Mouse (Mus musculus) olfactory bulb, adult 2 months (tissue): ENCODE results near the gene Thsd7b. TPM values are rescaled to one million over a fixed set of nuclear protein-coding genes. Genes with fewer than 3 reads are reported as not detected.
"Not testable (repeated sequence)": the region's sequence is repeated elsewhere in the genome, so short reads cannot be mapped to it uniquely, and the experiment has no call there.

Source experiments
- H3K27ac ChIP-seq: fragments of 200-500 bp; 2 replicates; pipeline ENCODE4 v1.5.1; 2012; ENCODE audit warnings: low read depth, low read length; ENCODE audit not compliant: insufficient read depth
- H3K4me1 ChIP-seq: fragments of 200-500 bp; 2 replicates; pipeline ENCODE4 v1.6.1; 2012; ENCODE audit warnings: low read length; ENCODE audit not compliant: control insufficient read depth, insufficient read depth
- H3K4me3 ChIP-seq: fragments of 200-500 bp; 2 replicates; pipeline ENCODE4 v1.5.1; 2012; ENCODE audit warnings: mild to moderate bottlenecking, low read depth, low read length, moderate library complexity; ENCODE audit not compliant: insufficient read depth
- CTCF ChIP-seq: fragments of 200-500 bp; IDR thresholded peaks from 2 replicates; pipeline ENCODE4 v1.5.1; 2012; ENCODE audit warnings: low read depth, mild to moderate bottlenecking, low read length, moderate library complexity; ENCODE audit not compliant: insufficient read depth
- POLR2A ChIP-seq: fragments of 200-500 bp; IDR thresholded peaks from 2 replicates; pipeline ENCODE4 v1.6.1; 2012; ENCODE audit warnings: mild to moderate bottlenecking, low read depth, low read length, moderate library complexity; ENCODE audit not compliant: insufficient read depth
- WGBS: fragments of 180-500 bp; shearing (Covaris S2); methylation state at CpG from one replicate; pipeline ENCODE4 v1.1.7; 2018; 5-methylcytosine and 5-hydroxymethylcytosine counted together
- polyA plus RNA-seq: library from polyadenylated mRNA; stranded (reverse); fragments of >200 nt; gene quantifications from 2 replicates; pipeline ENCODE4 v1.2.4, GENCODE M21; 2012; ENCODE audit warnings: low replicate concordance; ENCODE audit not compliant: missing spikeins, insufficient read depth, insufficient read length

Thsd7b gene
- polyA plus RNA-seq, 1 experiment: not detected

GRCm38 (mm10) chr1:130166187-130166586, 893.1 kb downstream of the Thsd7b start:
- Histone ChIP-seq H3K27ac (no peak overlapping the region), H3K4me3 (no peak overlapping the region), H3K4me1 (no peaks in the 10 kb centered on the region)
- no peak for TF ChIP-seq POLR2A
- no peak for TF ChIP-seq CTCF

DNA sequence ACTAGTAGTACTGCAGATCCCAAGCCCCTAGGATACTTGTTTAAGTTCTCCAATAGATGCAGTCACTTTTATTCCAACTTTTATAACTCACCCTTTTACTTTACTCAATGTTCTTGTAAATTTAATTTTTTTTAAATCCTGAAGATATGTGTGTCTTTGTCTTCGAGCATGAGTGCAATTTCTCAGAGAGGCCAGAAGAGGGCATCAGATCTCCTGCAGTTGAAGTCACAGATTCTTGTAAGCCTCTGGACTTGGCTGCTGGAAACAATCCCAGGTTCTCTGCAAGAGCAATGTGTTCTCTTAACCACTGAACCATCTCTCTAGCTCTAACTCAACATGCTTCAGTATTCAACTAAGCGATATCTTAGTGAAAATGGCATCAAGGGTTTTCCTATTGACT, 894.2 kb downstream of the Thsd7b start:
- no peak overlapping the region for H3K27ac ChIP-seq
- TF ChIP-seq CTCF: no peak
- TF ChIP-seq POLR2A: no peak
- H3K4me1 ChIP-seq: no peaks in the 10 kb centered on the region
- no peak overlapping the region for H3K4me3 ChIP-seq
- WGBS: 62% methylated on average over 2 of the region's 2 CpGs

DNA sequence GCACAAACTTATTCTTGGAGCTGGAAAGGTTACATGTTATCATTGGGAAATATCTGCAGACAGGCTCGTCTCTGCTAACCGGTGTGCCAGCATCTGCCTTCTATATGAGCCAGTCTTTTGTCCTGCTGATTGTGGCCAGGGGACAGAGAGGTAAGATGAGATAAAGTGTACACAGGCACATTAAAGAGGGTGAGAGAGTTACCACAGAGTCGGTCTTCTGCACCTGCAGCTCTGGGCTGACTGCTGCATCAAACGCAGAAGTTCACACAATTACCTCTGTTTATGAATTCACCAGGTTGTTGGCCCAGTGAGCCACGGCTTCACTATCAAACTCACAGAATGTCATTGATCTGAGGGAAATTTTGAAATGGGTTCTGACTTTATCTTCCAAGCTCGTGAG, 896.8 kb downstream of the Thsd7b start:
- no peak overlapping the region for H3K4me3 ChIP-seq
- WGBS: 71% methylated on average over 6 of the region's 6 CpGs
- TF ChIP-seq CTCF: no peak
- TF ChIP-seq POLR2A: no peak
- H3K27ac ChIP-seq: no peak overlapping the region
- no peaks in the 10 kb centered on the region for H3K4me1 ChIP-seq

DNA sequence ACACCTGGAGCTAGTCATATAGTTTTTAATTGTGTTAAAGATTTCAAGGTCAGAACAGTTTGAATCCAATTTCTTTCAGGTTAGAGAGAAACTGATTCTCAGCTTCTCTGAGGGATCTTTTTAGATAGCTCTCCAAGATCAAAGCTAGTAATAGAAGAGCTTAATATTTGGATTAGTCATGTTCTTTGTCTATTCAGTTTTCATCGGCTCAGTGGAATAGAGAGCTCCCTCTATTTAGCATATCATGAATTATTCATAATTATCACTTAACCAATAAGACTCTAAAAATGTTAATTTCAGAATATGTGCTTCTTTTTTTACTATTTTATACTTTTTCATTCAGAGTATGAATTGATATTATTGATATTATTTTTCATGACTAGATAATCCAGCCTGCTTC, 897.2 kb downstream of the Thsd7b start:
- WGBS: 36% methylated on average over 1 of the region's 1 CpGs
- H3K27ac ChIP-seq: no peak overlapping the region
- no peaks in the 10 kb centered on the region for H3K4me1 ChIP-seq
- TF ChIP-seq CTCF (no peak), POLR2A (no peak)
- no peak overlapping the region for H3K4me3 ChIP-seq

DNA sequence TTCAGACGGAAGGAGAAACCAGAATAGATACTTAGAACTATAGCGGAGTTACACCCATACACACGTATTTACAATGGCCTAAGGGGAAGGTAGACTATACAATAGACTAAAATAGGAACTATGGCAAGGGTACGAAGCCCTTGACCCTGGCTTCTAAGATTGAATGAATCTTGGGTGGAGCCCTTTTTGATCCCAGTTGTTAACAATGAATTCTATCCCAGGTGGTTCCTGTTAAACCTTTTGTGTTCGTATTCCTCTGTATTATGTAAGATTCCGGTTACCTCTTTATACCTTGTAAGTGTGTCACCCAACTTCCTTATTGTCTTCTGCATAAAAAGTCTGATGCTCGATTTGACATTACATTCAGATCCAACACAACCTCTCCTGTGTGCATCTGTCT, 913.7 kb downstream of the Thsd7b start:
- 91% methylated on average over 7 of the region's 7 CpGs for WGBS
- not testable (repeated sequence) for H3K27ac ChIP-seq, H3K4me1 ChIP-seq, H3K4me3 ChIP-seq

DNA sequence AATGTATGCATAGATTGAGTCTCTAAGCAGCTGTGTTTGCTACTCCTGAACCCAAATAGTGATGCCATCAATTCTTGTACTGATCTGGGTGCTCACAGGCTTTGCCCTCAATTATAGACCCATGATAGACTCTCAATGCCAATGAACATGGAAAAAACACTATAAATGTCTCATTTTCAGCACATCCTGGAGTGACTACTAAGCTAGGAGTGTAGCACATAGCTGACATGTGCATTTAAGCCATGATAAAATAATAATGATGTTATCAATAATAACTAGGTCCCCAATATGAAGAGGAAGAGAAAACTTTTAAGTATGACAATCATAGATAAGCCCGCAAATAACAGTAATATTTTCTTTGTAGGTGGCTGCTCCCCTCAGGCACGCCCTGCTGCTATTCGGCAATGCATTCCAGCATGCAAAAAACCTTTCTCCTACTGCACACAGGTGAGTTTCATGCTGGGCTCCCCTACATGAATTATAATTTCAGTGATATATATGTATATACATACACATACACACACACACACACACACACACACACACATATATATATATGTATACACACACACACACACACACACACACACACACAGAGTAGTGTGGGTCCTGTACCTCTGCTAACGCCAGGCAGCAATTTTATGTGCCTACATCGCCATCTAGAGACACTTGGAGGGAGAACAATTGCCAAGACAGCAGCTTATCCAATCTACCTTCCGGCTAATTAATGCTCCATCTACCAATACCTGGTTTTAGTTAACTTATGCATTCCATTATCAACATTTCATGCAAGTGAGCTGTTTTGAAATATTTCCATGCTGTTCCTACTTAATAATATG, 919.3 kb downstream of the Thsd7b start:
- Histone ChIP-seq H3K27ac (no peak overlapping the region), H3K4me3 (no peak overlapping the region), H3K4me1 (no peaks in the 10 kb centered on the region)
- no peak for TF ChIP-seq POLR2A
- TF ChIP-seq CTCF: no peak
- WGBS: 40% methylated on average over 6 of the region's 6 CpGs

GRCm38 (mm10) chr1:130217404-130217803, 944.3 kb downstream of the Thsd7b start:
- WGBS: 82% methylated on average over 3 of the region's 3 CpGs
- Histone ChIP-seq H3K4me3 (no peak overlapping the region), H3K27ac (no peak overlapping the region), H3K4me1 (no peaks in the 10 kb centered on the region)
- TF ChIP-seq CTCF: no peak
- TF ChIP-seq POLR2A: no peak

DNA sequence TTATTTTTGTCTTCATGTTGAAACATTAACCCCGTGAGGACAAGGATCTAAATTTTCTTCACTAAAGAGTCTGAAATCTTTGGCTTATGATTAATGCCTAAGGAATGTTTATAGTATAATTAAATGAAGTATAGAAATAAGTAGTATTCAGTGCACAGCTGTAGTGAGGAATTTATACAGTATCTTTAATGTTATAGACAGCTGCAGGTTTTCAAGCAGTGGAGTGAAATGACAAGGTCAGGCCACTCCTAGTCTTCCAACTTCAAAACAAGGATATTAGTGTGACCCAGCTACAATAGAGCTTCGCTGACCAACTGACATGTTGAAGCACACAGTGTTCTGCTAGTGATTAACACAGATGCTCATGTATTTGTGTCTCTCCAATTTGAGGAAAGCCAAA, 949.8 kb downstream of the Thsd7b start:
- Histone ChIP-seq H3K27ac (no peak overlapping the region), H3K4me1 (no peaks in the 10 kb centered on the region), H3K4me3 (no peak overlapping the region)
- TF ChIP-seq POLR2A (no peak), CTCF (no peak)
- WGBS: 74% methylated on average over 2 of the region's 2 CpGs

DNA sequence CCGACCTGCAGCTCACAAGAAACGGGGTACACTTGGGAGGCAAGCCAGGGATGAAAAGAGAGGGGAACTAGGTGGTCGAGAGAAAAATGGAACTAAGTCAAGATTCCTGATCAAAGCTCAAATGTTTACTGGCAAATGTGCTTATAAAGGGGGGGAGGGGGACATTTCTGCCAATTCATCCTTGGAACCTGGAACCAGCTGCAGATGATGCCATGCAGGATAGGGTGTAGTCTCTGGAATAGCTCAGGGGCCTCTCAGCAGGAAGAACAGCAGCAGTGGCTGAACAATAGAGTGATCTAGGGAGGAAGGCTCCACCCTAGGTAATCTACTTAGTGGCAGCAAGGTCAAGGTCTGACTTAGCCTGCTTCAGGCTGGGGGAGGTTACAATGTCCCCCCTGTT, 972.5 kb downstream of the Thsd7b start:
- Histone ChIP-seq H3K27ac (no peak overlapping the region), H3K4me1 (no peaks in the 10 kb centered on the region), H3K4me3 (no peak overlapping the region)
- no peak for TF ChIP-seq CTCF
- no peak for TF ChIP-seq POLR2A
- WGBS: 65% methylated on average over 3 of the region's 3 CpGs

DNA sequence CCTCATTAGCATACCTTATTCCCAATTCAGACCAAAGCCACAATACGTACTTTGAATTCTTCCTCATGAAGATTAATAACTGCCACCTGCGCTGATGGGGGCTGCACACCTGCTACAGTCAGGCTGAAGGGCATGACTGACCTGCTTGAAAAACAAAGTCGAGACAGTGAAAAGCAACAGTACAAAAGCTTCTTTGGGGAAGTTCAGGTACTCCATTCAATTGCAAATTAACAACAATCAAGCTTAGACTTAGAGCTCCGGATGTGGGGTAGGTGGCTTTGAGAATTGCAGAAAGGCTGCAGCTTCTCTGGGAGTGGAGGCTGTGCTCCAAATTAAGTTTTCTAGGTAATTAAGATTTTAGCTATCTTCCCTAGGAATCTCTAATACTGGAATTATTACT, 973.2 kb downstream of the Thsd7b start:
- not testable (repeated sequence) for H3K4me3 ChIP-seq, H3K27ac ChIP-seq, H3K4me1 ChIP-seq
- WGBS: 68% methylated on average over 4 of the region's 4 CpGs

GRCm38 (mm10) chr1:130246930-130247329, 973.8 kb downstream of the Thsd7b start:
- not testable (repeated sequence) for H3K4me1 ChIP-seq, H3K4me3 ChIP-seq, H3K27ac ChIP-seq
- 96% methylated on average over 4 of the region's 4 CpGs for WGBS
